Mouse (Mus musculus): ENCODE results near the gene Atp13a1.

Atp13a1 gene

GRCm38 (mm10) chr8:69799946-69800345 lies 9.0 kb downstream of the Atp13a1 start:
- DNase-seq (ENCODE audit: low spot score in 2 of 2) = no peak

- DNase-seq (ENCODE audit: low spot score in 2 of 2) = no peak
Measured at GRCm38 (mm10) chr8:69801796-69802195, 10.8 kb downstream of the Atp13a1 start.

GRCm38 (mm10) chr8:69802216-69802615 lies 11.3 kb downstream of the Atp13a1 start:
- no peak for DNase-seq (ENCODE audit: low spot score in 2 of 2)

- DNase-seq (ENCODE audit: low spot score in 2 of 2) = no peak
Measured at GRCm38 (mm10) chr8:69803366-69803765, 12.4 kb downstream of the Atp13a1 start.

GRCm38 (mm10) chr8:69804537-69804936 lies 13.6 kb downstream of the Atp13a1 start:
- DNase-seq (ENCODE audit: low spot score in 2 of 2) = no peak

- no peak for DNase-seq (ENCODE audit: low spot score in 2 of 2)
Measured at GRCm38 (mm10) chr8:69805086-69805485, 14.1 kb downstream of the Atp13a1 start.

GRCm38 (mm10) chr8:69805491-69805890 lies 14.5 kb downstream of the Atp13a1 start:
- DNase-seq (ENCODE audit: low spot score in 2 of 2) = no peak

GRCm38 (mm10) chr8:69807236-69807635 lies 16.3 kb downstream of the Atp13a1 start:
- DNase-seq (ENCODE audit: low spot score in 2 of 2) = no peak

GRCm38 (mm10) chr8:69808094-69808863 lies 17.3 kb downstream of the Atp13a1 start, which contains the start of gene Gmip:
Gmip (plus strand) TSS chr8:69808679.
- DNase-seq (ENCODE audit: low spot score in 2 of 2) = peak; percentile 74 to 81

- DNase-seq (ENCODE audit: low spot score in 2 of 2) = no peak
Measured at GRCm38 (mm10) chr8:69808864-69809403, 18.0 kb downstream of the Atp13a1 start.

- no peak for DNase-seq (ENCODE audit: low spot score in 2 of 2)
Measured at GRCm38 (mm10) chr8:69809820-69810219, 18.9 kb downstream of the Atp13a1 start.

- DNase-seq (ENCODE audit: low spot score in 2 of 2) = no peak
Measured at GRCm38 (mm10) chr8:69814881-69815280, 23.9 kb downstream of the Atp13a1 start.

- no peak for DNase-seq (ENCODE audit: low spot score in 2 of 2)
Measured at GRCm38 (mm10) chr8:69815396-69815795, 24.4 kb downstream of the Atp13a1 start.

- no peak for DNase-seq (ENCODE audit: low spot score in 2 of 2)
Measured at GRCm38 (mm10) chr8:69820466-69820865, 29.5 kb downstream of the Atp13a1 start.

GRCm38 (mm10) chr8:69821971-69822385 lies 31.0 kb downstream of the Atp13a1 start:
- peak in 1 of 2 experiments; percentile 28 for DNase-seq (ENCODE audit: low spot score in 2 of 2)

- peak; percentile 59 to 63 for DNase-seq (ENCODE audit: low spot score in 2 of 2)
Measured at GRCm38 (mm10) chr8:69822386-69823191, 31.6 kb downstream of the Atp13a1 start, which contains the start of gene Lpar2. Lpar2 (plus strand) TSS chr8:69822429.

GRCm38 (mm10) chr8:69826371-69826770 lies 35.4 kb downstream of the Atp13a1 start:
- no peak for DNase-seq (ENCODE audit: low spot score in 2 of 2)

GRCm38 (mm10) chr8:69832298-69832853 lies 41.4 kb downstream of the Atp13a1 start, which contains the start of gene Pbx4:
Pbx4 (plus strand) TSS chr8:69832491.
- DNase-seq (ENCODE audit: low spot score in 2 of 2) = peak; percentile 55 to 57

- DNase-seq (ENCODE audit: low spot score in 2 of 2) = no peak
Measured at GRCm38 (mm10) chr8:69837057-69837682, 46.2 kb downstream of the Atp13a1 start.

- no peak for DNase-seq (ENCODE audit: low spot score in 2 of 2)
Measured at GRCm38 (mm10) chr8:69847167-69848065, 56.5 kb downstream of the Atp13a1 start.
